Mouse (Mus musculus) kidney, embryonic 14.5 days (tissue): Measurements from ENCODE around the gene Tctn3. TPM values are rescaled to one million over a fixed set of nuclear protein-coding genes. Genes with fewer than 3 reads are reported as not detected.

Source experiments
- ATAC-seq: fragments of 200-750 bp; cut with Nextera tagmentation; 2 replicates; pipeline ENCODE4 v1.8.0; 2017; ENCODE audit warnings: moderate number of reproducible peaks, mild to moderate bottlenecking, moderate TSS enrichment, moderate library complexity; ENCODE audit not compliant: low FRiP score, low TSS enrichment
- H3K27ac ChIP-seq: fragments of 300-500 bp; sonication (generic); 2 replicates; pipeline ENCODE4 v1.5.1; 2014; ENCODE audit warnings: low read depth, mild to moderate bottlenecking, low read length, moderate library complexity, mixed read lengths
- H3K27me3 ChIP-seq: fragments of 300-500 bp; sonication (generic); 2 replicates; pipeline ENCODE4 v1.6.1; 2014; ENCODE audit warnings: mild to moderate bottlenecking, low read length; ENCODE audit not compliant: control insufficient read depth, insufficient read depth
- H3K36me3 ChIP-seq: fragments of 300-500 bp; sonication (generic); 2 replicates; pipeline ENCODE4 v1.6.1; 2014; ENCODE audit warnings: low read length, mixed read lengths; ENCODE audit not compliant: control insufficient read depth, insufficient read depth
- H3K4me1 ChIP-seq: fragments of 300-500 bp; sonication (generic); 2 replicates; pipeline ENCODE4 v1.6.1; 2014; ENCODE audit warnings: low read length, mixed read lengths; ENCODE audit not compliant: control insufficient read depth, insufficient read depth
- H3K4me2 ChIP-seq: fragments of 300-500 bp; sonication (generic); replicated peaks from 2 replicates; pipeline ENCODE4 v1.6.1; 2014; ENCODE audit warnings: low read depth, mild to moderate bottlenecking, low read length
- H3K4me3 ChIP-seq: fragments of 300-500 bp; sonication (generic); 2 replicates; pipeline ENCODE4 v1.5.1; 2014; ENCODE audit warnings: mild to moderate bottlenecking, low read length
- H3K9ac ChIP-seq: fragments of 300-500 bp; sonication (generic); 2 replicates; pipeline ENCODE4 v1.6.1; 2014; ENCODE audit warnings: low read depth, mild to moderate bottlenecking, low read length, moderate library complexity
- H3K9me3 ChIP-seq: fragments of 300-500 bp; sonication (generic); 2 replicates; pipeline ENCODE4 v1.6.1; 2016; ENCODE audit warnings: low read length; ENCODE audit not compliant: control insufficient read depth
- WGBS: fragments of 180-500 bp; shearing (Covaris S2); extraction: QIAGEN DNeasy Blood & Tissue Kit; methylation state at CpG from one replicate; pipeline ENCODE4 v1.1.7; 2014; 5-methylcytosine and 5-hydroxymethylcytosine counted together
- polyA plus RNA-seq: library from polyadenylated mRNA; unstranded; fragments of >200 nt; fragmentation: Nextera tagmentation; extraction: Ambion mirVana; gene quantifications from 2 replicates; pipeline ENCODE4 v1.2.1, GENCODE M21; 2014

Gene Tctn3
- polyA plus RNA-seq, 1 experiment from 2014 or later: 10.0 TPM

DNA sequence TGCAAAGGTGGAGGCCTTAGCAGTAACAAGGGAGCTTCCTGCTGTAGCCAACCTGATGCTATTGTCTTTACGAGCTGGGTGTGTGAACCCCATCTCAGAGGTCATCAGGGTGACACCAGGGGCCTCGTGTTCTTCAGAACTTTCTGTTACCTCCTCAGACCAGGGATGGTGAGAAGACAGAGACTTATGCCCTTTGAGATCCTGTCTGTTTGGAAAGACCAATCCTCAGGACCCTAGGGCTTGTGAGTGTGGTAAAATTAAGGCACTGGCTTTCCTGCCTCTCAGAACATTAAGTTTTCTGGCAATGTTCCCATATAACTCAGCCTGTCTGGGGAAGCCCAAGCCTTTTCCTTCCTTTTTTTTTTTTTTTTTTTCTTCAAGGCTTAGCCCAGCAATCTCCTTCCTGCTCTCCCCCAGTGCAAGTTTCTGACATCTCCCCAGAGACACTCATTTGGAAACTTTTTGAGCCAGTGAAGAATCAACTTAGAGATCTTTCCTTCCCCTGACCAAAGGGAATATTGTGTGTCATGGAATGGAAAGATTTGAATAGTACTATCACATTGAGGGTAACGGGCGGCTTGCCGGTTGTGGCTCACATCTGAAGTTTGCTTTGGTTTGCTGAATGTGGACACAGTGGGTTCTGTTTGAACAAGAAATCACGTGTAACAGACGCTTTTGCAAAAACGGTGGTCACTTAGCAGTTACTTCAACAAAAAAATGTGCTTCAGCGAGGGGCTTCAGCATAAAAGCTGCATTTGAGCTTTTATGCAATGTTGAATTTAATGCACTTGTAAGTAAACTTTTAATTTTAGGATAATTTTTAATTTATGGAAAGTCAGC is 35.5 kb upstream of the Tctn3 start:
- Histone ChIP-seq H3K4me2 (no peak overlapping the region), H3K27me3 (no peaks in the 10 kb centered on the region), H3K4me1 (no peaks in the 10 kb centered on the region), H3K9ac (no peak overlapping the region; the same call in 1 of the 2 replicates), H3K36me3 (no peaks in the 10 kb centered on the region), H3K4me3 (no peak overlapping the region), H3K27ac (peak overlapping the region; percentile 37; the same call in 1 of the 2 replicates), H3K9me3 (no peaks in the 10 kb centered on the region)
- 55% methylated on average over 9 of the region's 9 CpGs for WGBS
- ATAC-seq: no peak

- no peak overlapping the region for H3K9ac ChIP-seq
- no peaks in the 10 kb centered on the region for H3K27me3 ChIP-seq
- H3K4me2 ChIP-seq: no peak overlapping the region
- H3K4me1 ChIP-seq: no peaks in the 10 kb centered on the region
- no peaks in the 10 kb centered on the region for H3K36me3 ChIP-seq
- no peak for ATAC-seq
- H3K27ac ChIP-seq: no peak overlapping the region
- H3K9me3 ChIP-seq: no peaks in the 10 kb centered on the region
- H3K4me3 ChIP-seq: no peak overlapping the region
- 35% methylated on average over 6 of the region's 6 CpGs for WGBS
These were observed 34.3 kb upstream of the Tctn3 start for GRCm38 (mm10) chr19:40646379-40646778.

DNA sequence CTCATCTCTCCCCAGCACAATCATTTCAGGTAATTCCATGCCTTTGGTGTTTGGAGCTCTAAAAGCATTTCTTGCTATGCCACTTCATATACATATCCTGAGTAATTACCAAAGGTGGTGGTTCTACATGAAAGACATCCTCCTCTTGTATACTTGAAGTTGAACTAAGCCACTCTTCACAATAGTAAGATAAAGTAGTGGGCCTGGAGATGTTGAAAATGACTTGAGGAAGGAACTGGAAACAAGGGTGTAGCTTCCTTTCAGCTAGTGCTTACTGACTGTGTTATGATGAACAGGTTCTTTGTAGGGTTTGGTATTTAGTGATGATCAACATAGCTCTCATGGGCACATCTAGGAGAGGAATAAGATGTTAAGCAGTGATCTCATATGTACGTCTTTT is 31.8 kb upstream of the Tctn3 start:
- ATAC-seq: no peak

GRCm38 (mm10) chr19:40640799-40641198 is 28.8 kb upstream of the Tctn3 start:
- no peak for ATAC-seq
- H3K27me3 ChIP-seq: no peaks in the 10 kb centered on the region
- H3K36me3 ChIP-seq: no peaks in the 10 kb centered on the region
- no peak overlapping the region for H3K9ac ChIP-seq
- no peaks in the 10 kb centered on the region for H3K9me3 ChIP-seq
- no peak overlapping the region for H3K4me2 ChIP-seq
- H3K4me3 ChIP-seq: no peak overlapping the region
- 74% methylated on average over 2 of the region's 2 CpGs for whole genome bisulfite sequencing
- no peak overlapping the region for H3K27ac ChIP-seq
- no peaks in the 10 kb centered on the region for H3K4me1 ChIP-seq

More for the DNA sequence above, 31.8 kb upstream of the Tctn3 start:
- no peaks in the 10 kb centered on the region for H3K9me3 ChIP-seq
- no peak overlapping the region for H3K4me2 ChIP-seq
- H3K27me3 ChIP-seq: no peaks in the 10 kb centered on the region
- H3K9ac ChIP-seq: no peak overlapping the region
- H3K4me3 ChIP-seq: no peak overlapping the region
- 94% methylated on average over 1 of the region's 1 CpGs for WGBS
- H3K4me1 ChIP-seq: no peaks in the 10 kb centered on the region
- no peak overlapping the region for H3K27ac ChIP-seq
- no peaks in the 10 kb centered on the region for H3K36me3 ChIP-seq

DNA sequence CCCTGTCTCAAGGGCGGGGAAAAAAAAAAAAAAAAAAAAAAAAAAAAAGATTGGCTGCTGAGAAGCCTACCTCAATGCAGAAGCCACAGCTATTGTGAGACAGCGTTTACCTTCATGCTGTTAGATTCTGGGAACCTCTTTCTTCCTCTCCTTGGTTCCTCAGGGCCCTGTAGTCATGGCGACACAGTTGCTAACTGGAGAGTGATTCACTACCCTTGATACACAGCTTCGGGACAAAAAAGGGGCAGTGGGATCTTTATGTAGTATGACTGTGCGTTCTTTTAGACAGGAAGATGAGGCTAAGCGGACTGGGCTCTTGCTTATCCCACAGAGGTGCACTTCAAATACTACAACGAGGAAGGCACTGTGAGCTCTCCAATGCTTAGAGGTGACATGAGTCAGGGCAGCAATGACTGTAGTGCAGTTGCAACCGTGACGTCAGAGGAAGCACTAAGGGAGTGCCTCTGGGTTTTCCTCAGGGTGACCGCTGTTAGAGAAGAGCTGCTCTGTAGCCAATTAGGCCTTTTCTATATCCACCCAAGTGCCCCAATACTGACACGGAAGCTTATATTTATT is 27.8 kb upstream of the Tctn3 start:
- 82% methylated on average over 11 of the region's 11 CpGs for WGBS
- Histone ChIP-seq H3K4me1 (no peaks in the 10 kb centered on the region), H3K27me3 (no peaks in the 10 kb centered on the region), H3K9ac (no peak overlapping the region), H3K9me3 (0 out of 2 replicates have a peak, but pooled peaks cover 2% of the 10 kb centered on the region), H3K4me2 (no peak overlapping the region), H3K36me3 (no peaks in the 10 kb centered on the region), H3K4me3 (no peak overlapping the region), H3K27ac (no peak overlapping the region)
- no peak for ATAC-seq

- no peaks in the 10 kb centered on the region for H3K4me1 ChIP-seq
- no peaks in the 10 kb centered on the region for H3K27me3 ChIP-seq
- H3K27ac ChIP-seq: no peak overlapping the region
- WGBS: 88% methylated on average over 5 of the region's 5 CpGs
- no peak overlapping the region for H3K4me2 ChIP-seq
- no peaks in the 10 kb centered on the region for H3K36me3 ChIP-seq
- no peak for ATAC-seq
- no peak overlapping the region for H3K4me3 ChIP-seq
- H3K9ac ChIP-seq: no peak overlapping the region
- H3K9me3 ChIP-seq: 0 out of 2 replicates have a peak, but pooled peaks cover 2% of the 10 kb centered on the region
These were observed 26.5 kb upstream of the Tctn3 start for GRCm38 (mm10) chr19:40638582-40638981.

DNA sequence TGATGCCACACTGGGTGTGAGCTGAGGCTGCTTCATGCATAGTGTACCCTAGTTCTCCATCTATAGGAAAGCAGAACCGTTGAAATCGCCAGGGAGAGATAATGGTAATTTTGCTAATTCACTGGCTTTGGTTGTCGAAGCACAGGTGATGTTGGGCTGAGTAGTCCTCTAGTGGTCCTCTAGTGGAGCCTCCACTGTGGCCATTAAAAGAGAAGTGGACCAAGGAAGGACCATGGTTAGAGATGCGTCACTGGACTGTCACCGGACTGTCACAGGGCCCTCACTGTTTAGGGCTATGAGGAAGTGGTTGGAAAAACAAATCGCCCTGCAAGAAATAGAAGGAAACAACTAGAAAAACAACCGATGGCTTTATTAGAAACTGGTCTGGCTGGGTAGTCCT is 25.6 kb upstream of the Tctn3 start:
- no peak overlapping the region for H3K9ac ChIP-seq
- H3K27ac ChIP-seq: no peak overlapping the region
- WGBS: 87% methylated on average over 7 of the region's 7 CpGs
- H3K4me1 ChIP-seq: no peaks in the 10 kb centered on the region
- H3K27me3 ChIP-seq: no peaks in the 10 kb centered on the region
- H3K36me3 ChIP-seq: no peaks in the 10 kb centered on the region
- no peak overlapping the region for H3K4me2 ChIP-seq
- H3K4me3 ChIP-seq: no peak overlapping the region
- ATAC-seq: no peak
- H3K9me3 ChIP-seq: 0 out of 2 replicates have a peak, but pooled peaks cover 2% of the 10 kb centered on the region

DNA sequence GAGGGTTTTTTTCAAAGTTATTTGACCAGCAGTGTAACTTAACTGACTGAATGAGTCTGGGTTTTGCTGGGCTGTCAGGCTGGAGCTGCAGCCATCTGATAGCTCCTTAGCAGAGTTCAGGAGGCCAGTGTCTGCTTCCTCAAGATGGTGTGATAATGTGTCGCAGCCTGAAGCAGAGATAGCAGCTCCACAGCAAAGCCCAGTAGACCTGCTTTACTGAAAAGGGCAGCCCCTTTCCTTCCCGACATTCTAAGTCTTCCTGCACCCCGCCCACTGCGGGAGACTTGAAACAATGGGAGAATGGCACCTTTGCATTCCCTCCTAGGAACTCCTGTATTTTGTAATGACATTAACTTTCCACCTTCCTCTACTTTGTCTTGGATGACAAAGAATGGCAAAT is 25.1 kb upstream of the Tctn3 start:
- ATAC-seq: no peak
- WGBS: 53% methylated on average over 4 of the region's 4 CpGs
- Histone ChIP-seq H3K9ac (no peak overlapping the region), H3K4me3 (no peak overlapping the region), H3K36me3 (no peaks in the 10 kb centered on the region), H3K27ac (no peak overlapping the region; the same call in 1 of the 2 replicates), H3K27me3 (no peaks in the 10 kb centered on the region), H3K4me2 (no peak overlapping the region), H3K9me3 (0 out of 2 replicates have a peak, but pooled peaks cover 2% of the 10 kb centered on the region), H3K4me1 (no peaks in the 10 kb centered on the region)

DNA sequence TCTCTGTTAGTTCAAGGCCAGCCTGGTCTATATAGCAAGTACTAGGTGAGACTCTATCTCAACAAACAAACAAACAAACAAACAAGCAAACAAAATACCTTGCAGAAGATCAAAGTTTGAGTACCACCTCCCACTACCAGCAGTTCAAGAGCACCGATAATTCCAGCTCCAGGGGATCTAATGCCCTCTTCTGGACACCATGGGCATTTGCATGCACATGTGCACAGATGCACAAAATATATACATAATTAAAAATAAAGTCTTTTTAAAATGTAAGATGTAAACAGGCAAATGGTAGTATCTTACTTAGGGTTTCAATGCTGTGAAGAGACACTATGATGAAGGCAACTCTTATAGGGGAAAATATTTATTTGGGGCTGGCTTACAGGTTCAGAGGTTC is 21.1 kb upstream of the Tctn3 start:
- H3K27me3 ChIP-seq: no peaks in the 10 kb centered on the region
- no peak overlapping the region for H3K9ac ChIP-seq
- 71% methylated on average over 1 of the region's 1 CpGs for WGBS
- no peaks in the 10 kb centered on the region for H3K36me3 ChIP-seq
- H3K27ac ChIP-seq: no peak overlapping the region
- ATAC-seq: no peak
- 0 out of 2 replicates have a peak, but pooled peaks cover 2% of the 10 kb centered on the region for H3K9me3 ChIP-seq
- no peaks in the 10 kb centered on the region for H3K4me1 ChIP-seq
- no peak overlapping the region for H3K4me2 ChIP-seq
- no peak overlapping the region for H3K4me3 ChIP-seq
